Mouse (Mus musculus) yolk sac, embryonic 10.5 days (tissue): Measurements from ENCODE around the gene Themis.

ENCODE experiments used
- DNase-seq: peaks from one replicate; pipeline ENCODE4 v3.0.0-alpha.2; 2017; ENCODE audit warnings: low spot score

Themis gene

GRCm38 (mm10) chr10:28805160-28805559, 137.0 kb downstream of the Themis start:
- DNase-seq: no peak

- no peak for DNase-seq
Measured at GRCm38 (mm10) chr10:28811928-28812570, 143.9 kb downstream of the Themis start.

GRCm38 (mm10) chr10:28812571-28812936, 144.4 kb downstream of the Themis start:
- DNase-seq: no peak

- DNase-seq: no peak
Measured at GRCm38 (mm10) chr10:28816160-28816559, 148.0 kb downstream of the Themis start.

- DNase-seq: no peak
Measured at GRCm38 (mm10) chr10:28822320-28822719, 154.2 kb downstream of the Themis start.

GRCm38 (mm10) chr10:28842605-28843004, 174.4 kb downstream of the Themis start:
- DNase-seq: no peak

- DNase-seq: peak; percentile 21
Measured at GRCm38 (mm10) chr10:28843755-28844717, 175.9 kb downstream of the Themis start.

GRCm38 (mm10) chr10:28856154-28856553, 188.0 kb downstream of the Themis start:
- no peak for DNase-seq

GRCm38 (mm10) chr10:28870580-28871354, 202.6 kb downstream of the Themis start:
- DNase-seq: no peak

- no peak for DNase-seq
Measured at GRCm38 (mm10) chr10:28874605-28875004, 206.4 kb downstream of the Themis start.

GRCm38 (mm10) chr10:28887643-28888042, 219.5 kb downstream of the Themis start:
- DNase-seq: no peak

GRCm38 (mm10) chr10:28890886-28891285, 222.7 kb downstream of the Themis start:
- no peak for DNase-seq

- no peak for DNase-seq
Measured at GRCm38 (mm10) chr10:28898351-28898750, 230.2 kb downstream of the Themis start.
